Mouse (Mus musculus) intestine, embryonic 14.5 days (tissue): ENCODE results near the gene Iapp. TPM values are rescaled to one million over a fixed set of nuclear protein-coding genes. Genes with fewer than 3 reads are reported as not detected.
"Not testable (repeated sequence)": the region's sequence is repeated elsewhere in the genome, so short reads cannot be mapped to it uniquely, and the experiment has no call there.

Experiments used
- ATAC-seq: fragments of 200-750 bp; cut with Nextera tagmentation; replicated peaks from 2 replicates; pipeline ENCODE4 v1.8.0; 2017; ENCODE audit warnings: low read depth, moderate number of reproducible peaks, moderate TSS enrichment, moderate library complexity; ENCODE audit not compliant: low FRiP score, low TSS enrichment
- DNase-seq: peaks from one replicate; pipeline ENCODE4 v3.0.0-alpha.2; 2018; ENCODE audit warnings: low spot score
- H3K27ac ChIP-seq: fragments of 300-500 bp; sonication (generic); 2 replicates; pipeline ENCODE4 v1.5.1; 2014; ENCODE audit warnings: low read depth, mild to moderate bottlenecking, control low read depth
- H3K27me3 ChIP-seq: fragments of 300-500 bp; sonication (generic); replicated peaks from 2 replicates; pipeline ENCODE4 v1.6.1; 2014; ENCODE audit warnings: low read length, control low read depth; ENCODE audit not compliant: control insufficient read depth, insufficient read depth
- H3K36me3 ChIP-seq: fragments of 300-500 bp; sonication (generic); 2 replicates; pipeline ENCODE4 v1.6.1; 2014; ENCODE audit warnings: low read length, control low read depth; ENCODE audit not compliant: control insufficient read depth, insufficient read depth
- H3K4me1 ChIP-seq: fragments of 300-500 bp; sonication (generic); replicated peaks from 2 replicates; pipeline ENCODE4 v1.6.1; 2014; ENCODE audit warnings: low read length, control low read depth, mixed read lengths; ENCODE audit not compliant: control insufficient read depth, insufficient read depth
- H3K4me2 ChIP-seq: fragments of 300-500 bp; sonication (generic); 2 replicates; pipeline ENCODE4 v1.6.1; 2014; ENCODE audit warnings: low read length
- H3K4me3 ChIP-seq: fragments of 300-500 bp; sonication (generic); 2 replicates; pipeline ENCODE4 v1.5.1; 2014; ENCODE audit warnings: low read depth, low read length, control low read depth, mixed read lengths
- H3K9ac ChIP-seq: fragments of 300-500 bp; sonication (generic); 2 replicates; pipeline ENCODE4 v1.6.1; 2014; ENCODE audit warnings: mild to moderate bottlenecking, low read length
- H3K9me3 ChIP-seq: fragments of 300-500 bp; sonication (generic); 2 replicates; pipeline ENCODE4 v1.6.1; 2016; ENCODE audit warnings: low read length, control low read depth; ENCODE audit not compliant: control insufficient read depth
- WGBS: fragments of 180-500 bp; shearing (Covaris S2); extraction: QIAGEN DNeasy Blood & Tissue Kit; methylation state at CpG from one replicate; pipeline ENCODE4 v1.1.7; 2014; 5-methylcytosine and 5-hydroxymethylcytosine counted together
- polyA plus RNA-seq: library from polyadenylated mRNA; unstranded; fragments of >200 nt; fragmentation: Nextera tagmentation; extraction: Ambion mirVana; gene quantifications from 2 replicates; pipeline ENCODE4 v1.2.1, GENCODE M21; 2014

The Iapp gene
- polyA plus RNA-seq, 1 experiment from 2014 or later, result 34.1 TPM

DNA sequence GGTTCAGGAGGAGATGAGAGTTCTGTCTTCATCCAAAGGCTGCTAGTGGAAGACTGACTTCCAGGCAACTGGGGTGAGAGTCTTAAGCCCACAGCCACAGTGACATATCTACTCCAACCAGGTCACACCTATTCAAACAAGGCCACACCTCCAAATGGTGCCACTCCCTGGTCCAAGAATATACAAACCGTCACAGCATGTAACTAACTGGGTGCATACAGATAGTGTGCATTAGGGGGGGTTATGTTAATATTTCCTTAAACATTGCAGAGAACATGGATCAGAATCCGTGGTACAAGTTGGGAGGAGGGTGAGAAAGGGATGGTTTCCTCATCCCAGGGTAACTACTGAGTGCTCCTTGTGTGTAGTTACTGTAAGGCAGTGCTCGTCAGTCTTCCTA lies 53.9 kb downstream of the Iapp start:
- WGBS, result 74% methylated on average over 3 of the region's 3 CpGs

More for the DNA sequence above, 53.9 kb downstream of the Iapp start:
- H3K9ac ChIP-seq, H3K4me1 ChIP-seq, H3K9me3 ChIP-seq, H3K4me3 ChIP-seq, H3K27ac ChIP-seq, H3K4me2 ChIP-seq, ATAC-seq, DNase-seq, H3K27me3 ChIP-seq: not testable (repeated sequence)
- peaks cover 64% of the 10 kb centered on the region for H3K36me3 ChIP-seq

Other genes with a start within 250 kb of the Iapp start
- gene Slco1a6, start 89.9 kb upstream of the Iapp start, polyA plus RNA-seq, result 0.26 TPM in 1 of 2 replicates, not detected in the other
- 0.22 TPM in 1 of 2 replicates, not detected in the other for gene Slco1a5, start 24.6 kb downstream of the Iapp start, polyA plus RNA-seq
- 14.2 and 15.5 TPM in 2 replicates for gene Pyroxd1, start 47.2 kb downstream of the Iapp start, polyA plus RNA-seq
- gene Recql, start 88.7 kb downstream of the Iapp start, polyA plus RNA-seq, result 25.0 and 26.5 TPM in 2 replicates
- 93.3 and 97.0 TPM in 2 replicates for gene Golt1b, start 88.8 kb downstream of the Iapp start, polyA plus RNA-seq
- 0.50 and 1.1 TPM in 2 replicates for gene Spx, start 115.0 kb downstream of the Iapp start, polyA plus RNA-seq
- not detected in 2 replicates for gene Gys2, start 174.7 kb downstream of the Iapp start, polyA plus RNA-seq
- 149 and 183 TPM in 2 replicates for gene Ldhb, start 209.5 kb downstream of the Iapp start, polyA plus RNA-seq